Mouse (Mus musculus) frontal cortex, postnatal 36 days (tissue): ENCODE measurements around the gene Elf2.

Source experiments
- DNase-seq, 2 experiments: peaks; one replicate each; pipeline ENCODE4 v3.0.0; 2022; ENCODE audit warnings: low spot score in 2 of 2

Elf2 gene

DNA sequence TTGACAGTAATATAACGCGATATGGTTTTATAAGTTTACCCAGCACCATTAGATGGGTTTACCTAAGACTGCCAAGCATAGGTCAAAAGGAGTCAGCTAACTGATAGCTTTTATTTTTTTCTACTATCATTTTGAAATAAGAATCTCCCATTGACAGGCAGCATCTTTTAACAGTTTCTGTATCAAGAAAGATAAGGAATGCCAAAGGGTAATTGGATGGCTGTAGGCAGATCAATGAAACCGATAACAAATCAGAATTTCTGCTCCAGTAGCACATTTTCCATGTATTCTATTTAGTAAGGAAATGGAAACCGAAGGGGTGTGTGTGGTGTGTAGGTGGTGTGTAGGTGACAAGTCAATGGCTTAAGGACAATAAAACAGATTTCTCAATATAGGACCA is 62.0 kb downstream of the Elf2 start:
- DNase-seq = no peak

DNA sequence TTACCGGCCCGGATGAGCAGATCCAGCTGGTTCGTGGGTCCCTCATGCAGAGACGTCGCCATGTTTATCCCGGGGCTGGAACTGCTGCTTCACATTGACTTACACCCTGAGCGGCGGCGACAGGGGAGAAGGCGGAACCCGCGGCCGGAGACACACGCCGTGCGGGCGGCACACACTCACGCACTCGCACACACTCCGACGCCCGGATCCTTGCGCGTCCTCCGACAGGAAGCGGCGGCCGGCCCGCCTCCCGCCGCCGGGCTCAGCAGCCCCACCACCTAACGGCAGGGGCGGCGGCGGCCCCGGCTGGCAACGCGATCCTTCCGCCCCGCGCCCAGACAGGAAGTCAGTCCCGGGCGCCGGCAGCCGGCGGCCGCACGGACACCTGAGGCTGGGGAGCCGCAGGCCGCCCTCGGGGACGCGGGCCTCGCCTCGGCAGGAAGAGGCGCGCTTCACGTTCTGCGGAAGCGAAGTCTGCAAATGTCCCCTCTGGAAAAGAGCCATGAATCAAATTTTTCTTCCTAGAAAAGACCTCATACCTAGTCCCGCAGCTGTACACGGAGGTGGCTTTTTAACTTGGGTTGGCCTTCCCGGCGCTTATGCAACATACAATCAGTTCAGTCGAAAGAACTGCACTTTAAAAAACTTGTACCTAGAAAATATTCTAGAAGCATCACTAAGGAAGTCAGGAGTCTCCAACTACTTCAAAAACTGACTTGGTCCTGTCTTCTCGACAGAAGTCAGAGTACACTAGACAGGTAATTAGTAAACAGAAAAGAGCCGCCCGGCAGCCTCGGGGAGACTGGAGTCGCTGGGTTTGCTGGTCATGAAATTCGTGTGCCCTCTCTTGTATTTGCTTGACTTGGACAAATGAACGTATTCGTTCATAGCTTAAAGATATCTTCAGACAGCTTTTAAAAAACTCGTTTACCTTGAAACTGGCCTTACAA is 63.0 kb downstream of the Elf2 start:
- peak; percentile 81 to 85 for DNase-seq

GRCm38 (mm10) chr3:51276421-51277111 is 63.9 kb downstream of the Elf2 start:
- no peak for DNase-seq

DNA sequence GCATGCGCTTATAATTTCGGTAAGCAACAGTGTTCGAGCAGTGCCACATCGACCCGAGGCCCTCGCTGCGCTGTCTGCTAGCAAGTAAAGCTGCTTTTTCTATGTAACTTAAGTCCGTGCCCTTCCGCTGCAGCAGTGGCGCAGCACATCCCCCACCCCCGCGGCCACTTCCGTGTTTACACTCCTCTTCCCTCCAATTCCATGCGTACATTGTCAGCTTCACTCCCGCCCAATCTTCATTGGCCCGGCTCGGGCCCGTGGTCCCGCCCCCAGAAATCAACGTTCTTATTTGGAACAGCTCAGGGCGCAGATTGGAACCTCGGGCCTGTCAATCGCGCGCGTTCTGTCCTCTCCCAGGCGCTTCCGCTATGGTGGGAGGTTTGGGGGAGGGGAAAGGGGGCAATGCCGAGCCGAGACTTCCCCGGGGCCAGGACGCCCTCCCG is 64.5 kb downstream of the Elf2 start:
- DNase-seq = peak; percentile 97 to 98

DNA sequence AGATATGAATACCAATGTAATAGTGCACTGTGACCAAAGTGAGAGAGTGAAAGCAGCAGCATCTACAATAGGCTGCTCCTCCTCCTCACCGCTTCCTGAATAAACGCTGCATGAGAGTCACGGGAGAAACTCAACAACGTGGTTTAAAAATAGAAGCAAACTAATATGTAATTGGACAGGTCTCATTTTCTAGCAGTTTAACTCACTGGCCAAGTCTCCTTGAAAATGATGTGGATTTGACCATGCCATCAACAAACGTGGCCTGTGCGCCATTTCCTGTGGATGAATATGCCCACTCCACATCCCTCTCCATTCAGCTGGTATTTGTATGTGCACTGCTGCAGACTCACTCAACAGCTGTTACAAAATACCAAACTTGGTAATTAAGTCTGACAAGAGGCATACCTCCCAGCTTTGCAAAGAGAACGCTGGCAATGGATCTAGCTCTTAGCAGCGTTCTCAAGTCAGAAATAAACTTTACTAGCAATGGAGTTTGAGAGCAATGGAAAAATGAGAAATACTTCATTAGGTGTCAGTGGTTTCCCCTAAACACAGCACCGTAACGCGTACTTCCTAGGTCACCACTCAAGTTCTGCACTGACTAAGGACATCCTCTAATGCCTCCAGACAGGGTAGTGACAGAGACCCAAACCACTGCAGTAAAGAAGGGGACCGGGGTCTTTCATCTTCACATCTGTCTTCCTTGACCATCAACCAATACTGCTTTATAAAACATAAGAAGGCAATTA is 70.2 kb downstream of the Elf2 start:
- no peak for DNase-seq

DNA sequence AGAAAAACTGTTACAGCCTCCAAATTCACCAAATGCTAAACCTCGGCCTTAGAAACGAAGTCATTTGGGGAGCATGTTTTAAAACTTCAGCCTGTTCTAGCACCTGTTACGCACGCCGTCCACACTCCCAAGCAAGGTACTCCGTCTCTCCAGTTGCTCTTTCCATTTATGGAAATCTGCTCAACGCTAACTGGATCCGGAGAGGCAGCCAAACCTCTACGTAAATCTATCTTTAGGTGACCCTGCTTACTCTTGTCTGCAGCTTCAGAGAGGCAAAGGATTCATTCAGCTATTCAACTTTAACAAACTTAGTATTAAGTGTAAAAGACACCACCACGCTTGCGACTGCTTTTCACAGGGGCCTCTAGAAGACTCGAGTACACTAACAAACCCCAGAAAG is 72.0 kb downstream of the Elf2 start:
- no peak for DNase-seq

- DNase-seq = no peak
Measured at GRCm38 (mm10) chr3:51262942-51263341, 77.5 kb downstream of the Elf2 start.

- DNase-seq = no peak
Measured at GRCm38 (mm10) chr3:51258070-51258469, 82.4 kb downstream of the Elf2 start.

GRCm38 (mm10) chr3:51256450-51256849 is 84.0 kb downstream of the Elf2 start:
- DNase-seq = no peak

DNA sequence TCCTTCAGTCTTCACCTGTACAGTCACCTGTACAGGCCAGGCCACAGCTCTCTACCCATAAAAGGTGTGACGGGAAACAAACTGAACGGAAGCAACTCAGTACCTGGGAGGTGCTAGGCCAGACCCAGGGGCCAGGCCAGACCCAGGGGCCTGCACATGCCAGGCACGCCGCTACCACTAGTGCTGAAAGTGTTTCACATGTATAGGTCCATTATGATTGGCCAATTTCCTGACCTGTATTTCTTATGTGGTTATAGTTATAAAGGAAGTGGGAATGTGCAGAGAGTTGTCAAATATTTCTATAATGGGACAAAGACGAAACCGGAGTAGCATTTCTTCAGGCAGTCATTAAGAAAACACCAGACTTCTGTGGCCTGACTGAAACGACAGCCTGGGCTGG is 85.7 kb downstream of the Elf2 start:
- DNase-seq = no peak

- no peak for DNase-seq
Measured at GRCm38 (mm10) chr3:51252689-51253402, 87.6 kb downstream of the Elf2 start.

- no peak for DNase-seq
Measured at GRCm38 (mm10) chr3:51252223-51252622, 88.2 kb downstream of the Elf2 start.

GRCm38 (mm10) chr3:51251057-51251456 is 89.4 kb downstream of the Elf2 start:
- no peak for DNase-seq

DNA sequence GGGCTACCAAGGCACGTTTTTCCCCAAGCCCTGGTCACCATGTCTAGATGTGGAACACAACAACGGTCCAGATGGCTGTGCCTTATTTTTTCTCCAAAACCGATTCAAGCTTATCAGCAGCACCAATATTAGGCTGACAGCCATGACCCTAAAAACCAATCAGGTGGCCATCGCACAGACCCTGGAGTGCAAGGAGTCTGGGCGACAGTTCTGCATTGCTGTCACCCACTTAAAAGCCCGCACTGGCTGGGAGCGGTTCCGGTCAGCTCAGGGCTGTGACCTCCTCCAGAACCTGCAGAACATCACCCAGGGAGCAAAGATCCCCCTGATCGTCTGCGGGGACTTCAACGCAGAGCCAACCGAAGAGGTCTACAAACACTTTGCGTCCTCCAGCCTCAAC is 90.6 kb downstream of the Elf2 start:
- no peak for DNase-seq

- no peak for DNase-seq
Measured at GRCm38 (mm10) chr3:51249460-51249859, 91.0 kb downstream of the Elf2 start.

DNA sequence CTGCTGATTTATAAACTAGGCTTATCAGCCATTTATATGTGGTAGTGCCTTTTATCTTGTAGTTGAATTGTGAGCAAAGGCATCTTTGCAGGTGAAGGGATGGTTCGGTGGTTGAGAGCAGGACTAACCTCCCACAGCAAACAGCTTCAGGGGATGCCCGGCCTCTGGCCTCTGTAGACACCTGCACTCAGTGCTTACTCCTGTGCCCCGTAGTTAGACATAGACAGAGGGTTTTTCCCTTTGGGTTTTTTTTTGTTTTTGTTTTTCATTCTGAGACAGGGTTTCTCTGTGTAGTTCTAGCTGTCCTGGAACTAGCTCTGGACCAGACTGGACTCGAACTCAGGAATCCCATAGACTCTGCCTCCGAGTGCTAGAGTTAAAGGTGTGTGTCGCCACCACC is 91.9 kb downstream of the Elf2 start:
- no peak for DNase-seq

GRCm38 (mm10) chr3:51247704-51248103 is 92.8 kb downstream of the Elf2 start:
- DNase-seq = no peak

GRCm38 (mm10) chr3:51239541-51239940 is 100.9 kb downstream of the Elf2 start:
- no peak for DNase-seq

GRCm38 (mm10) chr3:51238515-51238914 is 101.9 kb downstream of the Elf2 start:
- DNase-seq = no peak

- DNase-seq = no peak
Measured at GRCm38 (mm10) chr3:51234752-51235055, 105.8 kb downstream of the Elf2 start.

- peak; percentile 68 to 81 for DNase-seq
Measured at GRCm38 (mm10) chr3:51233918-51234751, 106.3 kb downstream of the Elf2 start.
